29 mouse cellular contexts compared by ENCODE assay signal in the genomic region with DNA sequence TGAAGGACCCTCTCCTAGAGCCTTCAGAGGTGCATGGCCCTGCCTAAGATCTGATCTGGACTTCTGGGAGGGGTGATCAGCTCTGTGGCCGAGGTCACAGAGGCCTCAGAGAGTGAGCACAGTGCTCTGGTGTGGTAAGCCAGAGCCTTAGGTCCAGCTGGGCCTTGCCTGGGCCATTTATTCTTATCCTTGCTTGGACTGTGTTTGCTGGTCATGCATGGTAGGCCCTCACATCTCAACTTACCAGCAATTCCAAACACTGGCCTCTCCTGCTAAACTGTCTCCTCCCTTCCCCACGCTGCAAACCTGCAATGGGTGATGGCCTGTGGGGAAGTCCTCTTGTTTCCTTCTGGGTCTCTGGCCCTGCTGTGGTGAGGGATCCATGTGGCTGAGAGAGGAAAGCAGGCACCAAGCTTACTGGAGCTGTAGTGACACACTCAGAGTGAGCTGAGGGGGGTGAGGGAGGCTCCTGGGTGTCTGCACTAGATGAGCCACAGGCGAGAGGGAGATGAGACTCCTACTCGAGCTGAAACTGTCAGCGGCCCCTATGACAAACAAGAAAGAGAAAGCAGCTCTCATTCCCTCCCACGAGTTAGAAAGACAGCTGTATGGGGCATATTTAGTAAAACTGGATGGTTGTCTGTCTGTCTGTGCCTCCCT. TPM values are rescaled to one million over a fixed set of nuclear protein-coding genes. Genes with fewer than 3 reads are reported as not detected.
DNase-seq lines count a peak whose midpoint lies in the region; ATAC-seq and TF ChIP-seq lines count a peak whose summit lies in the region.
"Had no signal": no experiment of that assay in that cellular context is flagged by ENCODE, and none has a peak within 500 bp of the region (broad histone marks: within the 10 kb centered on the region; RNA-seq: fewer than 3 reads in every experiment).

No protein-coding gene starts in this region.

- H3K4me3 ChIP-seq in forebrain, embryonic 10.5 days, result no peak overlapping the region
- H3K4me3 ChIP-seq in forebrain, embryonic 12.5 days (replicated peaks), result no peak overlapping the region
- no peak overlapping the region for H3K4me3 ChIP-seq in hindbrain, embryonic 10.5 days
- no peak overlapping the region for H3K4me3 ChIP-seq in hindbrain, embryonic 12.5 days
- H3K4me3 ChIP-seq in kidney, postnatal 0 days (replicated peaks; ENCODE audit: low read depth, low read length), result no peak overlapping the region
- H3K4me3 ChIP-seq in midbrain, embryonic 10.5 days, result no peak overlapping the region
- H3K4me3 ChIP-seq: forebrain, embryonic 15.5 days; gastrocnemius, adult 2 months; heart, embryonic 12.5 days; midbrain, embryonic 15.5 days; neural tube, embryonic 15.5 days had no signal

- no peak overlapping the region for H3K4me2 ChIP-seq in forebrain, embryonic 12.5 days
- no peak overlapping the region for H3K4me2 ChIP-seq in hindbrain, embryonic 12.5 days (replicated peaks)
- H3K4me2 ChIP-seq in kidney, postnatal 0 days (ENCODE audit: low read length), result no peak overlapping the region
- H3K4me2 ChIP-seq: forebrain, embryonic 15.5 days; heart, embryonic 12.5 days; midbrain, embryonic 15.5 days; neural tube, embryonic 15.5 days had no signal

- H3K27me3 ChIP-seq in forebrain, embryonic 10.5 days (ENCODE audit: poor library complexity, severe bottlenecking), result peaks cover 68% of the 10 kb centered on the region
- H3K27me3 ChIP-seq in forebrain, embryonic 12.5 days, result peaks cover 31% of the 10 kb centered on the region
- H3K27me3 ChIP-seq in hindbrain, embryonic 10.5 days (ENCODE audit: insufficient read depth, poor library complexity, severe bottlenecking), result no peaks in the 10 kb centered on the region
- H3K27me3 ChIP-seq in hindbrain, embryonic 12.5 days, result no peaks in the 10 kb centered on the region
- no peaks in the 10 kb centered on the region for H3K27me3 ChIP-seq in kidney, postnatal 0 days (ENCODE audit: insufficient read depth, low read length)
- H3K27me3 ChIP-seq in midbrain, embryonic 10.5 days (ENCODE audit: low read depth, poor library complexity, severe bottlenecking), result no peaks in the 10 kb centered on the region
- H3K27me3 ChIP-seq: CH12.LX; forebrain, embryonic 15.5 days; midbrain, embryonic 15.5 days; neural tube, embryonic 15.5 days had no signal

- ATAC-seq in forebrain, embryonic 12.5 days (ENCODE audit: low FRiP score), result no peak
- no peak for ATAC-seq in hindbrain, embryonic 12.5 days (ENCODE audit: low FRiP score)
- ATAC-seq in kidney, postnatal 0 days (replicated peaks; ENCODE audit: low FRiP score, low read depth), result peak; percentile 69; the same call in 1 of the 2 replicates
- ATAC-seq: activated CD4-positive, CD25-positive, alpha-beta regulatory T cell, adult 4 months; forebrain, embryonic 15.5 days; hindbrain, embryonic 16.5 days; midbrain, embryonic 15.5 days had no signal

- no peak for TF ChIP-seq CTCF in kidney, postnatal 0 days (IDR thresholded peaks at IDR 0.05; ENCODE audit: low read depth)

- no peak overlapping the region for H3K9ac ChIP-seq in forebrain, embryonic 12.5 days
- H3K9ac ChIP-seq in hindbrain, embryonic 12.5 days, result no peak overlapping the region
- H3K9ac ChIP-seq in kidney, postnatal 0 days (ENCODE audit: low read depth, low read length), result no peak overlapping the region
- H3K9ac ChIP-seq: forebrain, embryonic 15.5 days; heart, embryonic 12.5 days; liver, embryonic 14.5 days; midbrain, embryonic 15.5 days; neural tube, embryonic 15.5 days had no signal

- H3K27ac ChIP-seq in forebrain, embryonic 10.5 days, result 0 out of 2 replicates have a peak overlapping the region, but pooled peaks have one; percentile 26
- no peak overlapping the region for H3K27ac ChIP-seq in forebrain, embryonic 12.5 days
- H3K27ac ChIP-seq in hindbrain, embryonic 10.5 days, result peak overlapping the region; percentile 66; the same call in 1 of the 2 replicates
- no peak overlapping the region for H3K27ac ChIP-seq in hindbrain, embryonic 12.5 days
- H3K27ac ChIP-seq in kidney, postnatal 0 days, result peak overlapping the region; percentile 54; the same call in 1 of the 2 replicates
- H3K27ac ChIP-seq in midbrain, embryonic 10.5 days (replicated peaks), result no peak overlapping the region
- H3K27ac ChIP-seq: forebrain, embryonic 15.5 days; gastrocnemius, adult 2 months; liver, embryonic 14.5 days; midbrain, embryonic 15.5 days; neural tube, embryonic 15.5 days had no signal

- WGBS in forebrain, embryonic 10.5 days, result 86% methylated on average over 6 of the region's 6 CpGs
- 85% methylated on average over 6 of the region's 6 CpGs for WGBS in forebrain, embryonic 12.5 days
- 68% methylated on average over 6 of the region's 6 CpGs for WGBS in hindbrain, embryonic 10.5 days
- WGBS in hindbrain, embryonic 12.5 days, result 78% methylated on average over 6 of the region's 6 CpGs
- 47% methylated on average over 6 of the region's 6 CpGs for WGBS in kidney, postnatal 0 days
- 71% methylated on average over 6 of the region's 6 CpGs for WGBS in midbrain, embryonic 10.5 days

- H3K4me1 ChIP-seq in forebrain, embryonic 10.5 days, result peaks cover 35% of the 10 kb centered on the region
- H3K4me1 ChIP-seq in forebrain, embryonic 12.5 days, result peaks cover 9% of the 10 kb centered on the region
- peaks cover 25% of the 10 kb centered on the region; the same call in 1 of the 2 replicates for H3K4me1 ChIP-seq in hindbrain, embryonic 10.5 days (replicated peaks)
- 0 out of 2 replicates have a peak, but pooled peaks cover 3% of the 10 kb centered on the region for H3K4me1 ChIP-seq in hindbrain, embryonic 12.5 days
- peaks cover 8% of the 10 kb centered on the region; the same call in 1 of the 2 replicates for H3K4me1 ChIP-seq in kidney, postnatal 0 days (replicated peaks; ENCODE audit: insufficient read depth, low read length)
- H3K4me1 ChIP-seq in midbrain, embryonic 10.5 days, result 0 out of 2 replicates have a peak, but pooled peaks cover 3% of the 10 kb centered on the region
- H3K4me1 ChIP-seq: midbrain, embryonic 15.5 days had no signal

- H3K9me3 ChIP-seq in forebrain, embryonic 10.5 days, result no peaks in the 10 kb centered on the region
- no peaks in the 10 kb centered on the region for H3K9me3 ChIP-seq in forebrain, embryonic 12.5 days
- H3K9me3 ChIP-seq in hindbrain, embryonic 10.5 days, result no peaks in the 10 kb centered on the region
- H3K9me3 ChIP-seq in hindbrain, embryonic 12.5 days (replicated peaks), result no peaks in the 10 kb centered on the region
- no peaks in the 10 kb centered on the region for H3K9me3 ChIP-seq in kidney, postnatal 0 days (replicated peaks; ENCODE audit: low read length)
- no peaks in the 10 kb centered on the region for H3K9me3 ChIP-seq in midbrain, embryonic 10.5 days (replicated peaks)
- H3K9me3 ChIP-seq: forebrain, embryonic 15.5 days; heart, embryonic 12.5 days; midbrain, embryonic 15.5 days; neural tube, embryonic 15.5 days had no signal

- no peak for DNase-seq in forebrain, embryonic 10.5 days (ENCODE audit: extremely low spot score, low spot score)
- no peak for DNase-seq in hindbrain, embryonic 10.5 days (ENCODE audit: low spot score)
- DNase-seq in kidney, postnatal 0 days (ENCODE audit: low spot score), result peak; percentile 67
- DNase-seq in kidney, adult 9 months, result no peak
- DNase-seq in brain, adult 2 months (ENCODE audit: low read depth, low spot score), result peak; percentile 68
- DNase-seq in midbrain, embryonic 10.5 days (ENCODE audit: low spot score), result no peak
- DNase-seq: adrenal gland, adult 8-10 months; cerebellum, adult 8-10 months; cerebellum, postnatal 25 days; gastrocnemius, adult 2 months; gastrocnemius, postnatal 36 days; heart, adult 18-20 months; kidney, adult 8-10 months; liver; lung, adult 2 months; lung, postnatal 10 days; retina, postnatal 1 day; thymus, adult 2 months; thymus, postnatal 36 days had no signal

- H3K36me3 ChIP-seq in forebrain, embryonic 10.5 days (replicated peaks), result no peaks in the 10 kb centered on the region
- H3K36me3 ChIP-seq in forebrain, embryonic 12.5 days (replicated peaks), result no peaks in the 10 kb centered on the region
- no peaks in the 10 kb centered on the region for H3K36me3 ChIP-seq in hindbrain, embryonic 10.5 days
- H3K36me3 ChIP-seq in hindbrain, embryonic 12.5 days, result no peaks in the 10 kb centered on the region
- no peaks in the 10 kb centered on the region for H3K36me3 ChIP-seq in kidney, postnatal 0 days (ENCODE audit: insufficient read depth, low read length)
- no peaks in the 10 kb centered on the region for H3K36me3 ChIP-seq in midbrain, embryonic 10.5 days
- H3K36me3 ChIP-seq: forebrain, embryonic 15.5 days; heart, embryonic 12.5 days; midbrain, embryonic 15.5 days; neural tube, embryonic 15.5 days had no signal

RNA-seq across cellular contexts. Expression of gene Ets2, which starts 36.3 kb away (rescaled TPM):
- 14.2 and 16.8 TPM in 2 replicates for polyA plus RNA-seq in forebrain, embryonic 10.5 days (2016; fragmentation: Nextera tagmentation; extraction: Ambion mirVana)
- 15.4 and 17.2 TPM in 2 replicates for polyA plus RNA-seq in forebrain, embryonic 12.5 days (2016; fragmentation: Nextera tagmentation; extraction: Ambion mirVana)
- polyA plus RNA-seq in hindbrain, embryonic 10.5 days (2016; fragmentation: Nextera tagmentation; extraction: Ambion mirVana), result 19.6 and 23.9 TPM in 2 replicates
- polyA plus RNA-seq in hindbrain, embryonic 12.5 days (2016; fragmentation: Nextera tagmentation; extraction: Ambion mirVana), result 44.6 and 47.9 TPM in 2 replicates
- polyA plus RNA-seq in kidney, postnatal 0 days (2015; fragmentation: Nextera tagmentation; extraction: Ambion mirVana), result 50.8 and 51.7 TPM in 2 replicates
- polyA plus RNA-seq in midbrain, embryonic 10.5 days (2016; fragmentation: Nextera tagmentation; extraction: Ambion mirVana), result 16.2 and 16.8 TPM in 2 replicates

Comparison
In these comparisons a context has a peak if more than half of its experiments do, and no peak if none do; other contexts are left out.
1. DNase-seq: peak in kidney, postnatal 0 days (single experiment) and brain, adult 2 months (single experiment); none in forebrain, embryonic 10.5 days (single experiment), hindbrain, embryonic 10.5 days (single experiment), kidney, adult 9 months (single experiment) and midbrain, embryonic 10.5 days (single experiment).
2. H3K27ac ChIP-seq: peak in forebrain, embryonic 10.5 days (single experiment), hindbrain, embryonic 10.5 days (single experiment) and kidney, postnatal 0 days (single experiment); none in forebrain, embryonic 12.5 days (single experiment), hindbrain, embryonic 12.5 days (single experiment) and midbrain, embryonic 10.5 days (single experiment).